Mouse (Mus musculus) ovary, postnatal 14 days (tissue): ENCODE measurements around the gene C77080.
A peak's percentile ranks its signal among the peaks of the same experiment; 100 is the strongest.

Source experiments
- DNase-seq: peaks from one replicate; pipeline ENCODE4 v3.0.0; 2022; ENCODE audit warnings: low spot score

C77080 gene

DNA sequence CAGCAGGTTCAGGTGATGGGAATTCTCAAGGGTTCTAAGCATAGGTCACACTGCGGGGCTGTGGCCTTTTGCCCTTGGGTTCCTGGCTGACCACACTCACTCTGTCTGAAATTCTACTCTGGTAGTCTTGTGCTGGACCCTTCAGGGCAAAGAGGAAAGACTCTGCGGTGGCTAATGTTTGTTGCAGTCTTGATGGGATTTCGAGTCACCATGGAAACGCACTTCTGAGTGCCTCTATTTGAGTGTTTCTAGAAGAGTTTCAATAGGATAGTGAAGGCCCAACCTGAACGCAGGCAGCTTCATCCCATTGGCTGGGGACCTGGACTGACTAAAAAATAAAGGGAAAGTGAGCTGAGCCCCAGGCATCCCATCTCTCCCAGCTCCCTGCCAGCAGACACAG lies 5.6 kb upstream of the C77080 start:
- no peak for DNase-seq

DNA sequence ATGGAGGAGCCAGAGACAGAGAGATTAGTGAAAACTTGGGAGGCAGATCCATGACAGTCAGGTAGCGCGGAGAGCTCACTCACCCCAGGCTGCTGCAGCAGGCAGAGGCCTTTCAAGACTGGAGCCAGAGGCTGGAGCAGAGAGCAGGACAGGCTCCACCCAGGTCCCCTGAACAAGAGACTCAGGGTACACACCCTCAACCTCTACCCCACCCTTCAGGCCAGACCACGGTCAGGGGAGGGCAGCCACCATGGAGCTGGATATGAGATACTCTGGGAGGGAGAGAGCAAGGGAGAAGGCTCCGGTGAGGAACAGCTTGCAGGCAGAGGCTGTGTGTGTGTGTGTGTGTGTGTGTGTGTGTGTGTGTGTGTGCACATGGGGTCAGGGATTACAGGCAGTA lies 5.0 kb upstream of the C77080 start:
- no peak for DNase-seq

GRCm38 (mm10) chr4:129263225-129264021 lies 2.2 kb upstream of the C77080 start:
- DNase-seq: no peak

DNA sequence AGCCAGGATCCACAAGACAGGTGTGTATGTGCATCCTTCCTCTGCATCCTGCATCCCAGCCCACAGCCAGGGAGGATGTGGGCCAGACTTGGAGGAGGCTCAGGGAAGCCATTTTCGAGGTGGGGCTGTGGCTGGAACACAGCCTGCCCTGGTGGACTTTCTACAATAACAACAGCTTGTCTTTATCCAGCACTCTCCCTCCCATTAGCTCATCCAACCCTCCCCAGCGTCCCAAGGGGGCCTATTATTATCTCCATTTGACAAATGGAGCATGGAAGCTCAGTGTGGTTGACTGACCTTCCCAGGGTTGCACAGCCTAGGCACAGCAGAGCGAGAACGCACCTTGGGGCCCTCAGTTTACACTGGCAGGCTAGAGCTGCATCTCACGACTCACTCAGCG lies 526 bp downstream of the C77080 start:
- DNase-seq: no peak

DNA sequence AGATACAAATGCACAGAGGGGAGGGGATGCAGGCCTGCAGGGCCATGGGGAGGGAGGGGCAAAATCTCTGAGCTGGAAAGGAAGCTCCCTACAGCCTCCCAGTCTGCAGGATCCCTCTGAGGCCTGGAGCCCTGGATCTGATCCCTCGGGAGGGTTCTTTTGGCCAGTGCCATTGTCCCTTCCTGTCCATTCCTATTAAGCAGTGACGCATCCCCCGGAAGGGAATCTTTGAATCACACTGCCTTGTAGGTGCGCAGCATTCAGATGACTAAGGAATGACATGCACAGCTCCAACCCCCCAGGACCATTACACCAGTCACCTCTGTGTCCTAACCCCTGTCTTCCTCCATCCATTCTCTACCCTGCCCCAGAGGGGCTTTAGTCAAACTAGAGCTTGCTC lies 2.1 kb downstream of the C77080 start:
- DNase-seq: no peak

- DNase-seq: no peak
Observed at GRCm38 (mm10) chr4:129256450-129257380, 4.5 kb downstream of the C77080 start.

- no peak for DNase-seq
Observed at GRCm38 (mm10) chr4:129254571-129254970, 6.6 kb downstream of the C77080 start.

- DNase-seq: no peak
Observed at GRCm38 (mm10) chr4:129252492-129252891, 8.7 kb downstream of the C77080 start.

- no peak for DNase-seq
Observed at GRCm38 (mm10) chr4:129251482-129252125, 9.6 kb downstream of the C77080 start.

DNA sequence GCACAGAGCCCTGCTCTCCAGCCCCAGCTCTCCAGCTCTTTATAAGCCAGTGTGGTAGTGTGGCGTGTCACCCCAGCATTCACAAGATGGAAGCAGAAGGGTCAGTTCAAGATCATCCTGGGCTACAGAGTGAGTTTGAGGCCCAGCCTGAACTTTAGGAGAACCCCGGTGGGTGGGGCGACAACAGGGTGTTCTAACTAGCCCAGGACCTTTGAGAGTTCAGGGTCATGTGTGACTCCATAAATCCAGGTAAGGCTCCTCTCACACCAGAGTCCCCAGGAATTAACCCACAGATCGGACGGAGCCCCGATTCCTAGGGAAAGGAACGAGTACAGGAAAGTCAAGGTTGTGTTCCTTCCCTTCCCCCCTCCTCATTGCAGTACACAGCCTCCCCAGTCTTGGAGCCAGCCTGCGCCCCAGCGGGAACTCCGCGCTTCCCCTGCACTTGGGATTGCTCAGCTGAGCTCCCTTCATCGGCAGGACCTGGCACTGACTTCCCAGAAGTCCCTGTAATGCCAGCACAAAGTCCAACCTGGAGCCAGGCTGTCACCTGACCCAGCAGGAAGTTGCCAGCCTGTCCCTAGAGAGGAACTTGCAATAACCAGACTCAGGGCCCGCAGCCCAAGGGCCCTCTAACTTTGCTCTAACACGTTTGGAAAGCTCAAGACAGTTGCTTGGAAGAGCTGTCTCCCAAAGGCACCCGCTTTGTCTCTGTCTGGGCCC lies 10.3 kb downstream of the C77080 start:
- no peak for DNase-seq

DNA sequence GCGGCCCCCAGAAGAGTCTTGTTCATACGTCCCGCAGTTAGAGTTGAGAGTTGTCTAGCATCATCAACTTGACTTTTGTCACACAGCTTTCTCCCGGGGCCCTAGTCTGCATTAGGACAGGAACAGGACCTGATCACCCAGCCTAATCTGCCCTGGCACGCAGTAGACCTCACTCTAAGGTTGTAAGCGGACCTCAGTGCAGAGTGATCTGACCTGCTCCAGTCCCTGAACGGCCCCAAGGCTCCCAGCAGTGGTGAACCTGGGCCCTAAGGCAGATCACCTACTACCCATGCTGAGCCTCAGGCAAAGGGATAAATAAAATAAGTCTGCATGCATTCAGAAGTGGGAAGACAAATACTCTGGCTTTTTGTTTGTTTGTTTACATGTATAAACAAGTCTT lies 11.9 kb downstream of the C77080 start:
- no peak for DNase-seq

DNA sequence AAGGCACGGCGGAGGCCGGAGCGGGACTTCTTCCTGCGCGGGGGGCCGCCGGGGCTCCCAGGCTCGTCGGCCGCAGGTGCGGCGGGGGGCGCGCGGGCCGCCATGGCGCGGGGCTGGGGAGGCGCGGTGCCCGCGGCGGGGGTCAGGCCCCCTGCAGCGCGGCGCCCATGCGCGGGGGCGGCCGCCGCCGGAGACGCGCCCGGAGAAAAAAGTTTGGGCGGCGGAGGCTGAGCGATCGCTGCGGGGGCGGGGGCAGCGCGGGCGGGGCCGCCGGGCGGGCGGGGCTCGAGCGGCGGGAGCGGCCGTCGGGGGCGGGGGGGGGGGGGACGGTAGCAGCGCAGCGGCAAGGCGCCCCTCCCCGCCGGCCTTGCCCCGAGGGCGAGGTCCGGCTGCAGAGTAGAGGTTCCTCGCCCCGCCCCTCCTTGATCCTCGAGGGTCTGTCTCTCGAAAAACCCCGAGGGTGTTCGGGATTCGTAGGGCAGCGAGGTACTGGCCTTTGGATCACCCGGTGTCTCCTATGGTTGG lies 12.9 kb downstream of the C77080 start:
- DNase-seq: no peak

GRCm38 (mm10) chr4:129247381-129248242 lies 13.6 kb downstream of the C77080 start:
- no peak for DNase-seq

DNA sequence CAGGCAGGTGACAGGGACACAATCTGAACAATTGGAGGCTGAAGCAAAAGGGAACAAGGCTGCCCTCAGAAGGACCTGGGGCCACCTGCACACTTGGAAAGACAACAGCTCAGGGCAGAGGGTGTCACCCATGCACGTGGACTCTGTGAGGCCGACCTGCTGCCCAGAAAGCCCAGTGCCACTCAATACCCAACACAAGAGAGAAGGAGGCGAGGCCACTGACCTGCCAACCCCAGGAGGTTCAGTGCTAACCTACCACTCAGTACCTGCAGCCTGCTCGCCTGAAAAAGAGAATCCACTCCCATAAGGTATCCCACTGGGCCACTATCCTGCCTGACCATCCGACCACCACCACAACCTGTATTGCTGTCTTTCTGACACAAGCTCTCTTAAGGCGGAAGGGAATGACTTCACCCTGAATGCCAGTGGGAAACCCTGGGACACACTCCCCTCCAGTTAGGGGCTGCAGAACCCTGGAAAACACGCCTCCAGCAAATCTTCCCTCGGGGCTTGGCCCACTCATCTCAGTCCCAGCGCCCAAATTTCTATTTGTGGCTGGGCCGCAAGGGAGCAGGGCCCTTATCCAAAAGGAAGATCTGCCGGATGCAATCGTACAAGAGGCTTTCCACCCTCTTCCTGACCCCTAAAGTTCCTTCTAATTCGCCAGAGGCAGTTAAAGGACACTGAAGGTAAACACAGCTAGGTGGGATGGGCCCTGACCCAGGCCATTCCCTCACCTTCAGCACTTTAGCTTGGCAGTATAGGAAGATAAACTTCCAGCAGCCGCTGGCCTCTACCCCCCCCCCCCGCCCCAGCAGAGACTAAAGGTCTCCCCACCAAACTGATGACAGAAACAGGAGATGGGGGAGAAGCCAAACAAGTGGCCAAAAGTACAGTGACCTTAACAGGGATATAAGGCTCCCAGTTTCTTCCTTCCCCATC lies 14.6 kb downstream of the C77080 start:
- DNase-seq: no peak

GRCm38 (mm10) chr4:129244802-129245201 lies 16.4 kb downstream of the C77080 start:
- no peak for DNase-seq

DNA sequence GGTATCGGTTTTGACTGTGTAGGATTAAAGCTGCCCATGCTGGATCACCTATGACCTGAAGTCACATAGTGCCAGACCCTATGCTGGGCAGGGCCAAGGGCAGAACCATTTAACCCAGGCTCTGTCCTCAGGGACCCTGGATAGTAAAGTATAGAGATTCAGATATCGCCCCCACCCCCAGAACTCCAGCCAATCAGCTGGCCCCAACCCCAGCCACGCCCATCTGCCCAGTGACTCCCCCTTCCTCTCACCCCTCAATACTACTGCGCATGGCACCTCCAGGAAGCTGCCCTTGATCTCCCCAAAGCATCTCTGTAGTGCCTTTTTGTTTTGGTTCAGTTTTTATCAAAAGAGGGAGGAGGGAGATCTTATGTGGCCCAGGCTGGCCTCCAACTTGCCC lies 18.4 kb downstream of the C77080 start:
- no peak for DNase-seq

DNA sequence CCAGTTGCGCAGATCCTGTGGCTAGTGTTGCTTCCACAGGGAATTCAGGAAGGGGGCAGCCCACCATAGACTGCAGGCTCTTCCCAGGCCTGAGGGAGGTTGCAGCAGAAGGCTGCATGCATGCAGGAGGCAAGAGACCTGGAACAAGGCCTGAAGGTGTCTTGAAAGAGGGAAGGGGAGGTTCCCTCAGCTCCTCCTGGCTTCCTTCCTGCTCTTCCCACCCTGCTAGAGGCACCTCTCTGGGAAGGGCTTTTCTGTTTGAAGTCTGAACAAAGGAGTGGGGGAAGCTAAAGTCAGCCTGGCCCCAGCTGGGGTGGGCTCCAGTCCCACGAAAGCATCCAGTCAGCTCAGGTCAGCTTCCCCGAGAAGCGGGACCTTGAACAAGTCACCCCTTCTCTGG lies 18.9 kb downstream of the C77080 start:
- no peak for DNase-seq

- no peak for DNase-seq
Observed at GRCm38 (mm10) chr4:129241898-129242297, 19.3 kb downstream of the C77080 start.

- peak; percentile 73 for DNase-seq
Observed at GRCm38 (mm10) chr4:129239075-129239474, 22.1 kb downstream of the C77080 start.

- DNase-seq: no peak
Observed at GRCm38 (mm10) chr4:129238579-129239016, 22.6 kb downstream of the C77080 start.
